Comparison of ENCODE assay signal across 16 mouse cellular contexts in genomic region chr17:61515059-61515458, GRCm38 (mm10).
"Had no signal": no experiment of that assay in that cellular context is flagged by ENCODE, and none has a peak within 500 bp of the region (broad histone marks: within the 10 kb centered on the region; RNA-seq: fewer than 3 reads in every experiment).

No protein-coding gene starts in this region.

- H3K27me3 ChIP-seq: neural tube, embryonic 12.5 days; neural tube, embryonic 13.5 days; neural tube, embryonic 15.5 days; stomach, embryonic 15.5 days had no signal

- H3K9ac ChIP-seq: neural tube, embryonic 12.5 days; neural tube, embryonic 13.5 days; neural tube, embryonic 15.5 days; stomach, embryonic 15.5 days had no signal

- H3K4me3 ChIP-seq: neural tube, embryonic 12.5 days; neural tube, embryonic 13.5 days; neural tube, embryonic 15.5 days; stomach, embryonic 15.5 days had no signal

- H3K4me1 ChIP-seq: neural tube, embryonic 12.5 days; neural tube, embryonic 13.5 days; neural tube, embryonic 15.5 days; stomach, embryonic 15.5 days had no signal

- DNase-seq: retina, postnatal 1 day; right cerebral cortex, postnatal 14 days; right cerebral cortex, postnatal 25 days; right cerebral cortex, postnatal 4 days; spleen, adult 18-20 months; thymus, adult 18-20 months; thymus, adult 2 months; thymus, postnatal 14 days; thymus, postnatal 25 days; thymus, postnatal 36 days; thymus, postnatal 4 days had no signal

- H3K9me3 ChIP-seq: neural tube, embryonic 12.5 days; neural tube, embryonic 13.5 days; neural tube, embryonic 15.5 days; stomach, embryonic 15.5 days had no signal

- H3K36me3 ChIP-seq: neural tube, embryonic 12.5 days; neural tube, embryonic 13.5 days; neural tube, embryonic 15.5 days; stomach, embryonic 15.5 days had no signal

- H3K27ac ChIP-seq: neural tube, embryonic 12.5 days; neural tube, embryonic 13.5 days; neural tube, embryonic 15.5 days; stomach, embryonic 15.5 days; stomach, postnatal 0 days had no signal
